Mouse (Mus musculus): ENCODE data around the gene Slc38a6. TPM values are rescaled to one million over a fixed set of nuclear protein-coding genes. Genes with fewer than 3 reads are reported as not detected.

Gene Slc38a6
- total RNA-seq (2017), result 5.0 to 9.7 TPM (median 9.5 TPM) in 3 replicates

GRCm38 (mm10) chr12:73286287-73287092, at the start of gene Slc38a6, which contains the start of gene Trmt5:
Gene Slc38a6, plus strand, starts transcription at chr12:73286779.
Gene Trmt5, minus strand, starts transcription at chr12:73286710.
- ATAC-seq (replicated peaks; ENCODE audit: insufficient number of reproducible peaks, low FRiP score, low TSS enrichment, poor library complexity, severe bottlenecking), result peak; percentile 93

- ATAC-seq (replicated peaks; ENCODE audit: insufficient number of reproducible peaks, low FRiP score, low TSS enrichment, poor library complexity, severe bottlenecking), result no peak
Observed at GRCm38 (mm10) chr12:73241960-73242359, 44.6 kb upstream of the Slc38a6 start.

GRCm38 (mm10) chr12:73245687-73246086, 40.9 kb upstream of the Slc38a6 start:
- ATAC-seq (replicated peaks; ENCODE audit: insufficient number of reproducible peaks, low FRiP score, low TSS enrichment, poor library complexity, severe bottlenecking), result no peak

GRCm38 (mm10) chr12:73255006-73255405, 31.6 kb upstream of the Slc38a6 start:
- no peak for ATAC-seq (replicated peaks; ENCODE audit: insufficient number of reproducible peaks, low FRiP score, low TSS enrichment, poor library complexity, severe bottlenecking)

- ATAC-seq (replicated peaks; ENCODE audit: insufficient number of reproducible peaks, low FRiP score, low TSS enrichment, poor library complexity, severe bottlenecking), result no peak
Observed at GRCm38 (mm10) chr12:73259269-73259668, 27.3 kb upstream of the Slc38a6 start.

- ATAC-seq (replicated peaks; ENCODE audit: insufficient number of reproducible peaks, low FRiP score, low TSS enrichment, poor library complexity, severe bottlenecking), result no peak
Observed at GRCm38 (mm10) chr12:73260339-73260738, 26.2 kb upstream of the Slc38a6 start.

GRCm38 (mm10) chr12:73265381-73265978, 21.1 kb upstream of the Slc38a6 start:
- ATAC-seq (replicated peaks; ENCODE audit: insufficient number of reproducible peaks, low FRiP score, low TSS enrichment, poor library complexity, severe bottlenecking), result no peak

GRCm38 (mm10) chr12:73266597-73266996, 20.0 kb upstream of the Slc38a6 start:
- ATAC-seq (replicated peaks; ENCODE audit: insufficient number of reproducible peaks, low FRiP score, low TSS enrichment, poor library complexity, severe bottlenecking), result no peak

- ATAC-seq (replicated peaks; ENCODE audit: insufficient number of reproducible peaks, low FRiP score, low TSS enrichment, poor library complexity, severe bottlenecking), result no peak
Observed at GRCm38 (mm10) chr12:73268497-73268896, 18.1 kb upstream of the Slc38a6 start.

- ATAC-seq (replicated peaks; ENCODE audit: insufficient number of reproducible peaks, low FRiP score, low TSS enrichment, poor library complexity, severe bottlenecking), result no peak
Observed at GRCm38 (mm10) chr12:73269531-73269930, 17.0 kb upstream of the Slc38a6 start.

- ATAC-seq (replicated peaks; ENCODE audit: insufficient number of reproducible peaks, low FRiP score, low TSS enrichment, poor library complexity, severe bottlenecking), result no peak
Observed at GRCm38 (mm10) chr12:73269933-73270332, 16.6 kb upstream of the Slc38a6 start.

GRCm38 (mm10) chr12:73274921-73275320, 11.7 kb upstream of the Slc38a6 start:
- no peak for ATAC-seq (replicated peaks; ENCODE audit: insufficient number of reproducible peaks, low FRiP score, low TSS enrichment, poor library complexity, severe bottlenecking)

GRCm38 (mm10) chr12:73287609-73288008, 1.0 kb downstream of the Slc38a6 start:
- no peak for ATAC-seq (replicated peaks; ENCODE audit: insufficient number of reproducible peaks, low FRiP score, low TSS enrichment, poor library complexity, severe bottlenecking)

- no peak for ATAC-seq (replicated peaks; ENCODE audit: insufficient number of reproducible peaks, low FRiP score, low TSS enrichment, poor library complexity, severe bottlenecking)
Observed at GRCm38 (mm10) chr12:73288626-73289025, 2.0 kb downstream of the Slc38a6 start.

GRCm38 (mm10) chr12:73294884-73295283, 8.3 kb downstream of the Slc38a6 start:
- no peak for ATAC-seq (replicated peaks; ENCODE audit: insufficient number of reproducible peaks, low FRiP score, low TSS enrichment, poor library complexity, severe bottlenecking)

GRCm38 (mm10) chr12:73295505-73296140, 9.0 kb downstream of the Slc38a6 start:
- no peak for ATAC-seq (replicated peaks; ENCODE audit: insufficient number of reproducible peaks, low FRiP score, low TSS enrichment, poor library complexity, severe bottlenecking)

GRCm38 (mm10) chr12:73298621-73299020, 12.0 kb downstream of the Slc38a6 start:
- ATAC-seq (replicated peaks; ENCODE audit: insufficient number of reproducible peaks, low FRiP score, low TSS enrichment, poor library complexity, severe bottlenecking), result no peak

- ATAC-seq (replicated peaks; ENCODE audit: insufficient number of reproducible peaks, low FRiP score, low TSS enrichment, poor library complexity, severe bottlenecking), result no peak
Observed at GRCm38 (mm10) chr12:73300531-73300930, 14.0 kb downstream of the Slc38a6 start.

GRCm38 (mm10) chr12:73304636-73305035, 18.1 kb downstream of the Slc38a6 start:
- no peak for ATAC-seq (replicated peaks; ENCODE audit: insufficient number of reproducible peaks, low FRiP score, low TSS enrichment, poor library complexity, severe bottlenecking)

GRCm38 (mm10) chr12:73307750-73308149, 21.2 kb downstream of the Slc38a6 start:
- no peak for ATAC-seq (replicated peaks; ENCODE audit: insufficient number of reproducible peaks, low FRiP score, low TSS enrichment, poor library complexity, severe bottlenecking)
